Mouse (Mus musculus) liver, postnatal 0 days (tissue): ENCODE data around the gene Als2cl.

Source experiments
- CTCF ChIP-seq: sonication (generic); IDR thresholded peaks from 2 replicates; pipeline ENCODE4 v1.5.1; 2016; ENCODE audit warnings: antibody characterized with exemption, low read depth
- EP300 ChIP-seq: IDR thresholded peaks from 2 replicates; pipeline ENCODE4 v1.6.1; 2016; ENCODE audit warnings: antibody characterized with exemption, low read depth, mild to moderate bottlenecking

DNA sequence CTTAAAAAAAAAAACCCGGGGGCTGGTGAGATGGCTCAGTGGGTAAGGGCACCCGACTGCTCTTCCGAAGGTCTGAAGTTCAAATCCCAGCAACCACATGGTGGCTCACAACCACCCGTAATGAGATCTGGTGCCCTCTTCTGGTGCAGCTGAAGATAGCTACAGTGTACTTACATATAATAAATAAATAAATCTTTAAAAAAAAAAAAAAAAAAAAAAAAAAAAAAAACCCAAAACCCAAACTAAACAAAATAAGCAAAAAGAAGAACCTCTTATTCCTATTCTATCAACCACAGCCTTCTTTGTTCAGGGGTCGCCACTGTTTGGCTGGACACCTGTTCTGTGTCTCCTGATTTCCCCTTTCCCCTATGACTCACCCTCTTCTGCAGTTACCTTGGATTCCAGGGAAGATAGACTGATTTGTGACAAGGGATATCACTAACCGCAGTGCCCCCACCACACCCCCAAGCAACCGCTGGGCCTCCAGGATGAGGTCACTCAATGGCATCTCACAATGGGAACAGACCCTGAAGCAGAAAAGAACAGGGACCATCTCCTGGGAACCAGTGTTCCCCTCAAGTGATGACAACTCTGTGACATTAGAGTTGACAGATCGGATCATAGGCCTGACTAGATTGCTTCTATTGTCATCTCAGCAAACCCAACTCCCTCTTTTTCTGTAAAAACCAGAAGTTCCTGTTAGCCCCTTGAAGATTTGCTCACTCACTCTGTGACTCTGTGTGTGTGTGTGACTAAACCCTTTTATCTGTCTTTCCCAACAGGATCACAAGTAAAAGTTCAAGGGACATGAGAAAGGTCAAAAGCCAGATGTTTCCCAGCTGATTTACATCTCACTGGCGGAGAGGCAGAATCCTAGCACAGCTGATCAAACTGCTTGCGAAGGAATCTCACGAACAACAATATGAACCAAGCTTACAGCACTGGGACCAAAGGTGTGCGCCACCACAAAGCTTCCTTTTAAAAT, 58.1 kb downstream of the Als2cl start:
- no peak for TF ChIP-seq EP300
- TF ChIP-seq CTCF: no peak
